Mouse (Mus musculus): ENCODE results near the gene Pcp2.

DNA sequence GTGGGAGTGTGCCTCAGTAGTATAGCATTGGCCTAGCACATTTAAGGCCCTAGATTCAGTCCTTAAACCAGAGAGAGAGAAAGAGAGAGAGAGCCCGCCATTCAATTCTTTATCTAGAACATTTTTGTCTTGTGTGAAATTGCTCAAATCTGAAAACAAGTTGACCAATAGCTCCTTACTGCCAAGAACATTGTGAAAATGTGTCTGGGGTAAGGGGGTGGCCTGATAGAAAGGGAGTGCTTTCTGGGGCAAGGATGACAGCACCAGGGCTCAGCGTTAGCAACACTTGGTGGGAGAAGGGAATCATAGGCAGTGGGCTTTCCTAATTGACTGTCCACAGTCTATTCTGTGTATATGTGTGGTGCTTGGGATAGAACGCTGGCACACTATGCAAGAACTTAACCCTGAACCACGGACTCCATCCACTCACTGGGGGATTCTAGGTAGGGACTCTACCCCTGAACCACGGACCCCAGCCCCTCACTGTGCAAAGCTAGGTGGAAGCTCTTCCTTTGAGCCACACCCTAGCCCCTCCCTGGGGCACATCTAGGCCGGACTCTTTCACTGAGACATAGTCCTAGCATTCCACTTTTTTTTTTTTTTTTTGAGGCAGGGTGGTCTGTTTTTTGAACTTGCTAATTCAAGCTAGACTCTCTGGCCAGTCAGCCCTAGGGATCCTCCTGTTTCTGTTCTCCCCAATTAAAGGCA, 21.6 kb upstream of the Pcp2 start:
- no peak for TF ChIP-seq CTCF (IDR thresholded peaks at IDR 0.05; ENCODE audit: low read depth)
- no peak for TF ChIP-seq EP300 (IDR thresholded peaks at IDR 0.05; ENCODE audit: low read depth)
